Mouse (Mus musculus) forelimb bud, embryonic 11.5 days (tissue): ENCODE data around the gene Tmed9.
A peak's percentile ranks its signal among the peaks of the same experiment; 100 is the strongest.
"Not testable (repeated sequence)": the region's sequence is repeated elsewhere in the genome, so short reads cannot be mapped to it uniquely, and the experiment has no call there.

Experiments
- DNase-seq: peaks from one replicate; pipeline ENCODE4 v3.0.0-alpha.2; 2012; ENCODE audit warnings: low read depth, low spot score

Gene Tmed9

GRCm38 (mm10) chr13:55607624-55608006 is 34.1 kb downstream of the Tmed9 start:
- DNase-seq = no peak

DNA sequence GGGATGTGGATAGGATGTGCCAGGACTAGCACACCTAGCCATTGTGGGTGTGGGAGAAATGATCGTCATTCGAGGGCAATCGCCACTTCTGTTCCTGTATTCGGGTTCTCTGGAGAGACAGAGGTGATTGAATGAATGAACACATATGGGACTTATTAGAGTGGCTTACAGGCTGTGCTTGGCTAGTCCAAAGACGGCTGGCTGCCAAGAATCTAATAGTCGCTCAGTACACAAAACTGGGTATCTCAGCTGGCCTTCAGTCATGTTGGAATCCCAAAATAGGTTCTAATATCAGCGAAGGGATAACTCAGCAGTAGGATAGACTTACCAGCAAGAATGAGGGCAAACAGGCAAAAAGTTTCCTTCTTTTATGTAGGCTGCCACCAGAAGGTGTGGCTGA is 38.5 kb downstream of the Tmed9 start:
- no peak for DNase-seq

- no peak for DNase-seq
Measured at GRCm38 (mm10) chr13:55613471-55613870, 39.9 kb downstream of the Tmed9 start.

DNA sequence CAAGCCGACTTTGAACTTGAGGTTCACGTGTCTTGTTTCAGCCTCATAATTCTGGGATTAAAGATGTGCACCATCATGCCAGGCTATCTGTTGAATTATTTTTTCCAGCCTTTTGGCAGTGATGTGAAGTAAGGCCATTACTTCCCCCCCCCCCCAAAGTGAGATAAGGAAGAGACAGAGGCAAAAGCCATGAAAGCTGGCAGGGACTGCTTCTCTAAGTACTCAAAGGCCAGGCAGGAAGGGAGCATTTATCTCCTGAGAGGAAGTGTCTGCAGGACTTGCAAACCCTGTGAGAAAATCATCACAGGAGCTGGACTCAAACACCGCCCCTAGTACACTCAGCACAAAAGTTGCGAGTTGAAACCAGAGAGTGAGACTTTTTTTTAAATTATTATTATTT is 45.8 kb downstream of the Tmed9 start:
- no peak for DNase-seq

DNA sequence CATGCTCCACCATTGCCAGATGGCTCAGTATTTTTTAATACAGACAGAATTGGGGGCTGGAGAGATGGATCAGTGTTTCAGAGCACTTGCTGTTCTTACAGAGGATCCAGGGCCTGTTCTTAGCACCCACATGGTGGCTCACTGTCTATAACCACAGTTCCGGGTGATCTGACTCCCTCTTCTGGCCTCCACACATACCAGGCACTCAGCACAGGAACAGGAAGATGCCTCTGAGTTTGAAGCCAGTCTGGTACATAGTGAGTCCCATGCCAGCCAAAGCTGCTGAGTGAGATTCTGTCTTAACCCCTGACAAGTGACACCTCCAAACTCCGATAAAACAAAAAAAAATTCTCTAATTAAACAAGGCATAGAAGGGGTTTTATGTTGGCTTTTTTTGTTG is 46.7 kb downstream of the Tmed9 start:
- no peak for DNase-seq

GRCm38 (mm10) chr13:55622156-55622648 is 48.7 kb downstream of the Tmed9 start:
- DNase-seq = not testable (repeated sequence)

- peak; percentile 92 for DNase-seq
Measured at GRCm38 (mm10) chr13:55622649-55623541, 49.4 kb downstream of the Tmed9 start, which contains the start of gene Caml. Gene Caml (plus strand): TSS chr13:55623005.

- peak; percentile 91 for DNase-seq
Measured at GRCm38 (mm10) chr13:55634639-55635127, 61.2 kb downstream of the Tmed9 start, which contains the start of gene Ddx46. Gene Ddx46 (plus strand): TSS chr13:55635027.

DNA sequence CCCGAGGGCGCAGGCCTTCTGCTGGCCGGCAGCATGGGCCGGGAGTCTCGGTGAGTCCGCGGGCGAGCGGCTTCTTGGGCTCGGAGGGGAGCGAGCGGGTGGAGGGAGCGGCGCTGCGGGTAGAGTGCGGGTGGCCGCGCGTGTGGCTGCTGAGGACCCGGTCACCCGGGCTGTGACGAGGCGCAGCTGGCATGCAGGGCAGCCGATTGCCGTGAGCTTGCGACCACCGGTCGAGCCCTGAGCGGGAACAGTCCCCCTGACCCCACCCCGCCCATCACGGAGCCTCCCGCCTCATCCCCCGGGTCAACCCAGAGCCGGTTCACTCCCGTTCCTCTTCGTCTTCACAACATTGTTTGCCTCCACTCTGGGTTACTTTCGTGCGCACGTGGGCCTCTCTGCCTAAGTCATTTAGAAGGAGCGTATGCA is 61.6 kb downstream of the Tmed9 start:
- no peak for DNase-seq

DNA sequence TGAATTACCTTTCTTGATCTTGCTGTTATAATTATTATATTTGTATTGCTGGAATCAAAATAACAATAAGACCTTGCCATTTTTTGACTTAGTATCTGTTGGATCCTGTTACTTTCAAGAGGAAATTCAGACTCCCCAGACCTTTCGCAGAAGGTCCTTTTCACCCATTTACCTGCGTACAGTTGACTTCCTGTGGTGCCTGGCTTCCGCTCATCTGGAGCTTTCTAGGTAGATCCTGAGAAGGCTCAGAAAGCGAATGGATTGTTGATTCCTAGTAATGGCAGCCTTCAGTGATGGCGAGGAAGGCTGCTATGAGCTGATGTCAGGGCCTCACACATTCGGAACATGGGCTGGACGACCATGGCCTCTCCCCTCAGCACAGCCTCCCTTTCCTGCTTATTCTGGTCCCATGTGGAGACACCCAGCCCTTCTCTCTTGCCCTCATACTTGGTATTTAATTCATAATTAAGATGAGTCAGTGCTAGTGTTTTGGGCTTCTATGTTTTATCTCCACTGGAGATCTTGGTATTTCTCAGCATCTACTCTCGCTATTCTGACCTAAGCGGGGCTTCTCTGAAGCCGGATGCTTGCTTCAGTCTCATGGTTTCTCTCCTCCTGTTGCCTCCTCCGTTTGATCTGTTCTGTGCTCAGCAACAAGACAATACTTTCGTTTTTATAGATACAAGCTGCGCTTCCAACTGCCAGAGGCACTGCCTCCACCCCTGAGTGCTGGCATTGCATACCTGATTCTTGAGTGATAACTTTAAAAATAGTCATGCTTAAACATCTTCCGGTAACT is 62.9 kb downstream of the Tmed9 start:
- DNase-seq = no peak

DNA sequence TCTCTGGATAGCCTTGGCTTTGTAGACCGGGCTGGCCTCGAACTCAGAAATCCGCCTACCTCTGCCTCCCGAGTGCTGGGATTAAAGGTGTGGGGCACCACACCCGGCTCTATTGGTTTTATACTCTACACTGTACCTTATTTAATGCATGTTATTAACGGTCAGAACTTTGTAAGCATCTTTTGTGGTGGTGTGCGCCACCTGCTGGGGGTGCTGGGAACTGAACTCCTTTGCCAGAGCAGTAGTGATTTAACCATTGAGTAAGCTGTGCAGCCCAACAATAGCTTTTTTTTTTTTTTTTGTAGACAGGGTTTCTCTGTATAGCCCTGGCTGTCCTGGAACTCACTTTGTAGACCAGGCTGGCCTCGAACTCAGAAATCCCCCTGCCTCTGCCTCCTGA is 66.9 kb downstream of the Tmed9 start:
- DNase-seq = peak; percentile 73

DNA sequence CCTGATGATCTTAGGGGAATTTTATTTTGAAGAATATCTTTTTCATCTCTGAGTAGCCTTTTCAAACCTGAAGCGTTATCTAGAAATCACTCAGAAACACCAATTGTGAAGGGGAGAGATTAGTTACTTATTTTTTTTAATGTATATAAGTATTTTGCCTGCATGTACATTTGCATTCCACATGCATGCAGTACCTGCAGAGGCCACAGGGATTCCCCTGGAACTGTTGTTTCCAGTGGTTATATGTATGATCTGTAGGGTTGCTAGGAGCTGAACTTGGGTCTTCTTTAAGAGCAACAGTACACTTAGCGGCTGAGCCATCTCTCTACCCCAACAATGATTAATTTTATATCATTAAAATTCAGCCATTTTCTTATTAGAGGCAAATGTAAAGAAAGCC is 71.0 kb downstream of the Tmed9 start:
- peak; percentile 56 for DNase-seq
